Mouse (Mus musculus): ENCODE data around the gene Nme9.

DNA sequence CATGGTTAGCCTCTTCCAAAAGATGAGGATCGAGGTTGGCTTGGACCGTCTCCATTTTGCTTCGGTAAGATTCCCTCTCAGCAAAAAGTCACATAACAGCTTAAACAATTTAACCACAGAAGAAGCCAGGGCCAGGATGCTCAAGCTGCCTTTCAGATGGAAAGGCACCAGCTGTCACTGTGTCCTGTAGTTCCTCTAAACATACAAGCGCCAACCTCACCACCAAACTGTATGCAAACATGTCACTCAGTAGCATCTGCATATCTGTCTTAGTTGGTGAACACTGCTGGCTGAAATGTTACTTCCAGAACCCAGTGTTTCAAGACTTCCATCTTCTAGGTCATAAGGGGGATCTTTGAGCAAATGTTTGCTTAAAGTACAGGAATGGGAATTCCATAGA is 8.5 kb downstream of the Nme9 start:
- TF ChIP-seq CTCF (IDR thresholded peaks at IDR 0.05; ENCODE audit: insufficient read depth, low read depth, low read length): no peak
- no peak for TF ChIP-seq POLR2A (IDR thresholded peaks at IDR 0.05; ENCODE audit: insufficient read depth, low read depth, low read length)
